In the genomic region with DNA sequence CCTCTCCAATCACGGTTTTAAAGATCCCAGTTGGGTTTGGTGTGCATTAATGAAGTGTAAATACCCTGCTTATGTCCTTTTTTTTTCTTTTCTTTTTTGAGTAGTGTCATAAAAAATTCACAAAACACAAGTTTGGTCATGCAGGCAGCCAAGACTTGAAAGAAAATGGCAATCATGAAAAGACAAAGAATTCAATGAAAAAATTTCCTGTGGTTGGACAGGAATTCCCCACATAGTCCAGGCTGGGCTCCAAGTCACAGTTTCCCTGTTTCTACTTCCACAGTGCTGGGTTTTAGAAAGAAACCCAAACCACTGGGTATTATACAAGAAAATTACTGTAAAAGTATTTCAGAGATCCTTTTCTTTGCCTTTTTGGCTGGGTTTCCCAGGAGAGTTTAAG, we compare ENCODE assay signal across 20 mouse cellular contexts. TPM values are rescaled to one million over a fixed set of nuclear protein-coding genes. Genes with fewer than 3 reads are reported as not detected.
A peak's percentile ranks its signal among the peaks of the same experiment; 100 is the strongest.
DNase-seq lines count a peak whose midpoint lies in the region; ATAC-seq and TF ChIP-seq lines count a peak whose summit lies in the region.
"Had no signal": no experiment of that assay in that cellular context is flagged by ENCODE, and none has a peak within 500 bp of the region (broad histone marks: within the 10 kb centered on the region; RNA-seq: fewer than 3 reads in every experiment).

No protein-coding gene starts in this region.

- H3K4me3 ChIP-seq in hindbrain, embryonic 13.5 days: no peak overlapping the region
- H3K4me3 ChIP-seq in hindbrain, embryonic 12.5 days: no peak overlapping the region
- no peak overlapping the region for H3K4me3 ChIP-seq in neural tube, embryonic 12.5 days
- no peak overlapping the region for H3K4me3 ChIP-seq in embryonic fibroblast, embryonic 13.5 days (ENCODE audit: insufficient read depth, low read length)
- H3K4me3 ChIP-seq: heart, embryonic 13.5 days; liver, embryonic 12.5 days; megakaryocyte, embryonic 14.5 days had no signal

- H3K27ac ChIP-seq in hindbrain, embryonic 13.5 days: no peak overlapping the region
- no peak overlapping the region for H3K27ac ChIP-seq in hindbrain, embryonic 12.5 days
- no peak overlapping the region for H3K27ac ChIP-seq in neural tube, embryonic 12.5 days
- H3K27ac ChIP-seq in embryonic fibroblast, embryonic 13.5 days (ENCODE audit: insufficient read depth, low read length): peak overlapping the region; percentile 86
- H3K27ac ChIP-seq: heart, embryonic 13.5 days; liver, embryonic 12.5 days; stomach, postnatal 0 days had no signal

- H3K4me2 ChIP-seq in hindbrain, embryonic 13.5 days: peak overlapping the region; percentile 75
- no peak overlapping the region for H3K4me2 ChIP-seq in hindbrain, embryonic 12.5 days (replicated peaks)
- H3K4me2 ChIP-seq in neural tube, embryonic 12.5 days (replicated peaks): 0 out of 2 replicates have a peak overlapping the region, but pooled peaks have one; percentile 80
- H3K4me2 ChIP-seq: liver, embryonic 12.5 days had no signal

- WGBS in hindbrain, embryonic 13.5 days: 78% methylated on average over 1 of the region's 1 CpGs
- WGBS in hindbrain, embryonic 12.5 days: 91% methylated on average over 1 of the region's 1 CpGs
- 91% methylated on average over 1 of the region's 1 CpGs for WGBS in neural tube, embryonic 12.5 days

- TF ChIP-seq CTCF in embryonic fibroblast, embryonic 13.5 days (IDR thresholded peaks at IDR 0.05; ENCODE audit: borderline replicate concordance, insufficient read depth, low read length): no peak

- H3K9ac ChIP-seq in hindbrain, embryonic 13.5 days: no peak overlapping the region
- no peak overlapping the region for H3K9ac ChIP-seq in hindbrain, embryonic 12.5 days
- H3K9ac ChIP-seq in neural tube, embryonic 12.5 days: no peak overlapping the region
- H3K9ac ChIP-seq: heart, embryonic 13.5 days; liver, embryonic 12.5 days had no signal

- H3K27me3 ChIP-seq in hindbrain, embryonic 13.5 days: no peaks in the 10 kb centered on the region
- no peaks in the 10 kb centered on the region for H3K27me3 ChIP-seq in hindbrain, embryonic 12.5 days
- H3K27me3 ChIP-seq in neural tube, embryonic 12.5 days (replicated peaks): no peaks in the 10 kb centered on the region
- H3K27me3 ChIP-seq: heart, embryonic 13.5 days; liver, embryonic 12.5 days; megakaryocyte, embryonic 14.5 days had no signal

- no peak for TF ChIP-seq POLR2A in embryonic fibroblast, embryonic 13.5 days (IDR thresholded peaks at IDR 0.05; ENCODE audit: low read depth, low read length)

- no peak for ATAC-seq in hindbrain, embryonic 13.5 days (ENCODE audit: low FRiP score)
- ATAC-seq in hindbrain, embryonic 12.5 days (ENCODE audit: low FRiP score): no peak
- no peak for ATAC-seq in neural tube, embryonic 12.5 days (ENCODE audit: low FRiP score, low read depth)
- ATAC-seq in granulocyte monocyte progenitor cell, adult 5-6 weeks (replicated peaks; ENCODE audit: poor library complexity, severe bottlenecking): no peak
- ATAC-seq: liver, embryonic 12.5 days had no signal

- no peak for DNase-seq in neural tube, embryonic 10.5 days (ENCODE audit: extremely low spot score, low spot score)
- DNase-seq in thymus, adult 18-20 months: no peak
- DNase-seq in cerebellum, postnatal 10 days: no peak
- DNase-seq: adrenal gland, postnatal 36 days; cerebellum, adult 11-12 months; cerebellum, postnatal 25 days; heart, adult 11 months; kidney, adult 8-10 months; kidney, postnatal 25 days; lung, adult 2 months; right cerebral cortex, postnatal 4 days had no signal

- H3K36me3 ChIP-seq in hindbrain, embryonic 13.5 days: peaks cover 14% of the 10 kb centered on the region
- 0 out of 2 replicates have a peak, but pooled peaks cover 15% of the 10 kb centered on the region for H3K36me3 ChIP-seq in hindbrain, embryonic 12.5 days
- peaks cover 19% of the 10 kb centered on the region for H3K36me3 ChIP-seq in neural tube, embryonic 12.5 days

- H3K9me3 ChIP-seq in hindbrain, embryonic 13.5 days: no peaks in the 10 kb centered on the region
- no peaks in the 10 kb centered on the region for H3K9me3 ChIP-seq in hindbrain, embryonic 12.5 days (replicated peaks)
- H3K9me3 ChIP-seq in neural tube, embryonic 12.5 days: no peaks in the 10 kb centered on the region
- H3K9me3 ChIP-seq: heart, embryonic 13.5 days; liver, embryonic 12.5 days; megakaryocyte, embryonic 14.5 days had no signal

- H3K4me1 ChIP-seq in hindbrain, embryonic 13.5 days (replicated peaks): peaks cover 31% of the 10 kb centered on the region
- peaks cover 12% of the 10 kb centered on the region for H3K4me1 ChIP-seq in hindbrain, embryonic 12.5 days
- H3K4me1 ChIP-seq in neural tube, embryonic 12.5 days: peaks cover 10% of the 10 kb centered on the region
- H3K4me1 ChIP-seq in embryonic fibroblast, embryonic 13.5 days (ENCODE audit: control insufficient read depth, insufficient read depth, low read length): peaks cover 4% of the 10 kb centered on the region; the same call in 1 of the 2 replicates

RNA-seq across cellular contexts. Expression of a gene that starts 3.8 kb away (rescaled TPM):
- polyA plus RNA-seq in hindbrain, embryonic 13.5 days (2015; fragmentation: Nextera tagmentation; extraction: Ambion mirVana): 19.9 and 22.3 TPM in 2 replicates
- 22.2 and 22.6 TPM in 2 replicates for polyA plus RNA-seq in hindbrain, embryonic 12.5 days (2016; fragmentation: Nextera tagmentation; extraction: Ambion mirVana)
- polyA plus RNA-seq in neural tube, embryonic 12.5 days (2016; fragmentation: Nextera tagmentation; extraction: Ambion mirVana): 22.3 and 22.5 TPM in 2 replicates
- 38.7 and 45.6 TPM in 2 replicates for polyA plus RNA-seq in embryonic fibroblast, embryonic 13.5 days (2011; ENCODE audit: insufficient read length, low read depth, missing spikeins)
- total RNA-seq in granulocyte monocyte progenitor cell, adult 5-6 weeks (2014; fragmentation: Nextera tagmentation): not detected in 2 replicates
- total RNA-seq in granulocyte monocyte progenitor cell, adult 5-6 weeks (2017): 0.13 TPM in 1 of 2 replicates, not detected in the other
